Mouse (Mus musculus): ENCODE measurements at regions not wholly inside any gene's neighbourhood (a gene's known extent, or its start where the extent isn't known, plus 50 kb on each side); places are given as distances from the start of the nearest gene placed in this dataset.

DNA sequence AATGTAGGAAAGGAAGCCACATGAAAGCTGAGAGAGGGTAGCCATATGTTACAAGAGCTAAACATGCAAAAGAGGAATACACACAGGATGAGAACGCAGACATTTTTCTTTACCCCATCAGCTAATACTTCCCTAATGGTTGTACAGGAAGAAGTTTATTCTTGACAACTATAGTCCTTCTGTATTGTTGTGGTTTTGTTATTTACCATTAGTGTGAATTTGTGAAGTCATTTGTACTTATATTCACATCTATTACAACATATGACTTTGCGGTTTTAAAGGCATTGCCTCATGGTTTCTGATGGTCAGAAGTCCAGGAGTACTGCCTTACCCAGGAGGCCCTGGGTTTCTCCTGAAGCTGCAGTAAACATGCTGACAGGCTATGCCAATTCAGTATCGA is 120.1 kb upstream of the Btg1 start:
- Histone ChIP-seq H3K4me3 (ENCODE audit: control insufficient read depth in 1 of 2, insufficient read depth in 1 of 2, low read depth in 2 of 2, low read length in 2 of 2) (no peak overlapping the region), H3K9ac (ENCODE audit: control insufficient read depth, low read depth, low read length, poor library complexity, severe bottlenecking) (no peak overlapping the region), H3K27me3 (ENCODE audit: control insufficient read depth in 1 of 2, insufficient read depth in 2 of 2, low read length in 2 of 2) (no peaks in the 10 kb centered on the region), H3K27ac (ENCODE audit: control insufficient read depth, low read depth, low read length) (no peak overlapping the region), H3K4me1 (ENCODE audit: control insufficient read depth in 1 of 2, insufficient read depth in 2 of 2, low read length in 2 of 2) (no peaks in the 10 kb centered on the region), H3K36me3 (ENCODE audit: control insufficient read depth in 1 of 2, insufficient read depth in 2 of 2, low read length in 2 of 2) (no peaks in the 10 kb centered on the region), H3K9me3 (replicated peaks; ENCODE audit: insufficient read depth, low read length) (no peaks in the 10 kb centered on the region), H3K79me2 (ENCODE audit: control insufficient read depth, insufficient read depth, low read length, poor library complexity) (no peaks in the 10 kb centered on the region)
- TF ChIP-seq CTCF (IDR thresholded peaks at IDR 0.05 in 2 of 3, conservative IDR thresholded peaks at IDR 0.05 in 1 of 3; ENCODE audit: control insufficient read depth in 1 of 3, insufficient read depth in 1 of 3, low read depth in 2 of 3, low read length in 3 of 3, poor library complexity in 1 of 3, severe bottlenecking in 1 of 3) (no peak), POLR2AphosphoS2 (IDR thresholded peaks at IDR 0.05; ENCODE audit: low read length) (no peak), GATA1 (IDR thresholded peaks at IDR 0.05; ENCODE audit: low read depth, low read length) (no peak), HCFC1 (IDR thresholded peaks at IDR 0.05; ENCODE audit: low read depth, low read length) (no peak), POLR2AphosphoS5 (IDR thresholded peaks at IDR 0.05; ENCODE audit: borderline replicate concordance, low read depth, low read length) (no peak)
- DNase-seq (ENCODE audit: low read depth, low spot score), result no peak

DNA sequence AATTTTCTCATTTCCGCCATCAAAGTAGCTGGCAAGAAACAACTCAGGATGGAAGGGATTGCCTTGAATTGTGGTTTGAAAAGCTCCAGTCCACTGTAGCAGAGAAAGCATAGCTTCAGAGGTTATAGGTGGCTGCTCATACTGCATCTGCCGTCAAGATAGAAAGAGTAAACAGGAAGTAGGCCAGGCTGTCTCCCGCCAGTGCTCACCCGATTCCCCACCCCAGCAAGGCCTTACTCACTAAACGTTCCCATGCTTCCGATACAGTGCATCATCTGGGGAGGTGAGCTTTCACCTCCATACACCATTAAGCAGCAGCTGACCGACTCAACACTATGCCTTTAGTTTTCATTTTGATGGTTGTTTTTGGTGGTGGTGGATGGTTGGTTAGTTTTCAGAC is 119.3 kb upstream of the Btg1 start:
- H3K9ac ChIP-seq (ENCODE audit: control insufficient read depth, low read depth, low read length, poor library complexity, severe bottlenecking), result no peak overlapping the region
- TF ChIP-seq USF1 (IDR thresholded peaks at IDR 0.05; ENCODE audit: low read depth, low read length) (no peak), TAL1 (IDR thresholded peaks at IDR 0.05; ENCODE audit: low read length) (no peak), TBP (IDR thresholded peaks at IDR 0.05; ENCODE audit: low read depth, low read length) (no peak), MAZ (IDR thresholded peaks at IDR 0.05; ENCODE audit: low read depth, low read length) (no peak), RAD21 (IDR thresholded peaks at IDR 0.05; ENCODE audit: low read depth, low read length) (no peak), NELFE (IDR thresholded peaks at IDR 0.05; ENCODE audit: low read depth, low read length) (no peak), MAFK (IDR thresholded peaks at IDR 0.05; ENCODE audit: borderline replicate concordance, low read depth, low read length) (no peak), GABPA (IDR thresholded peaks at IDR 0.05; ENCODE audit: low read depth, low read length) (no peak), HCFC1 (IDR thresholded peaks at IDR 0.05; ENCODE audit: low read depth, low read length) (no peak), ETS1 (IDR thresholded peaks at IDR 0.05; ENCODE audit: low read depth, low read length) (no peak), ZKSCAN1 (IDR thresholded peaks at IDR 0.05; ENCODE audit: low read depth, low read length) (no peak), SIN3A (IDR thresholded peaks at IDR 0.05; ENCODE audit: low read length) (no peak), ZNF384 (IDR thresholded peaks at IDR 0.05; ENCODE audit: low read depth, low read length) (no peak), KAT2A (conservative IDR thresholded peaks at IDR 0.05; ENCODE audit: low read depth, low read length) (no peak), ZMIZ1 (IDR thresholded peaks at IDR 0.05; ENCODE audit: low read depth, low read length) (no peak), ZC3H11A (IDR thresholded peaks at IDR 0.05; ENCODE audit: low read depth, low read length) (no peak), NRF1 (IDR thresholded peaks at IDR 0.05; ENCODE audit: insufficient read depth, low read depth, low read length, poor library complexity, severe bottlenecking) (no peak), RCOR1 (IDR thresholded peaks at IDR 0.05; ENCODE audit: low read depth, low read length) (no peak)
- DNase-seq (ENCODE audit: low read depth, low spot score), result no peak
- H3K79me2 ChIP-seq (ENCODE audit: control insufficient read depth, insufficient read depth, low read length, poor library complexity), result no peaks in the 10 kb centered on the region
- H3K9me3 ChIP-seq (replicated peaks; ENCODE audit: insufficient read depth, low read length), result no peaks in the 10 kb centered on the region
- no peaks in the 10 kb centered on the region for H3K27me3 ChIP-seq (ENCODE audit: control insufficient read depth in 1 of 2, insufficient read depth in 2 of 2, low read length in 2 of 2)
- H3K4me1 ChIP-seq (ENCODE audit: control insufficient read depth in 1 of 2, insufficient read depth in 2 of 2, low read length in 2 of 2), result no peaks in the 10 kb centered on the region
- no peaks in the 10 kb centered on the region for H3K36me3 ChIP-seq (ENCODE audit: control insufficient read depth in 1 of 2, insufficient read depth in 2 of 2, low read length in 2 of 2)
- H3K4me3 ChIP-seq (ENCODE audit: control insufficient read depth in 1 of 2, insufficient read depth in 1 of 2, low read depth in 2 of 2, low read length in 2 of 2), result no peak overlapping the region
- H3K27ac ChIP-seq (ENCODE audit: control insufficient read depth, low read depth, low read length), result no peak overlapping the region
